Mouse (Mus musculus) mesoderm, embryonic 11.5 days (tissue): ENCODE data around the gene Akr1c19.
"Not testable (repeated sequence)": the region's sequence is repeated elsewhere in the genome, so short reads cannot be mapped to it uniquely, and the experiment has no call there.

Experiments used
- DNase-seq: peaks from one replicate; pipeline ENCODE4 v3.0.0-alpha.2; 2012; ENCODE audit warnings: low read depth, low spot score

Gene Akr1c19

GRCm38 (mm10) chr13:4228441-4228840, at the start of gene Akr1c19:
Gene Akr1c19, plus strand, starts transcription at chr13:4228700.
- no peak for DNase-seq

GRCm38 (mm10) chr13:4181321-4181720, 47.2 kb upstream of the Akr1c19 start:
- not testable (repeated sequence) for DNase-seq

- no peak for DNase-seq
Observed at GRCm38 (mm10) chr13:4183116-4183515, 45.4 kb upstream of the Akr1c19 start.

- DNase-seq, result not testable (repeated sequence)
Observed at GRCm38 (mm10) chr13:4186641-4187411, 41.7 kb upstream of the Akr1c19 start.

- DNase-seq, result no peak
Observed at GRCm38 (mm10) chr13:4188174-4188573, 40.3 kb upstream of the Akr1c19 start.

GRCm38 (mm10) chr13:4190904-4191303, 37.6 kb upstream of the Akr1c19 start, which contains the start of gene Akr1c13:
Gene Akr1c13, plus strand, starts transcription at chr13:4191150.
- DNase-seq, result no peak

GRCm38 (mm10) chr13:4192511-4192910, 36.0 kb upstream of the Akr1c19 start:
- no peak for DNase-seq

- DNase-seq, result no peak
Observed at GRCm38 (mm10) chr13:4206147-4206903, 22.2 kb upstream of the Akr1c19 start.

- DNase-seq, result no peak
Observed at GRCm38 (mm10) chr13:4211560-4212299, 16.8 kb upstream of the Akr1c19 start.

GRCm38 (mm10) chr13:4212309-4212708, 16.2 kb upstream of the Akr1c19 start:
- DNase-seq, result no peak

- not testable (repeated sequence) for DNase-seq
Observed at GRCm38 (mm10) chr13:4215496-4215895, 13.0 kb upstream of the Akr1c19 start.

- DNase-seq, result no peak
Observed at GRCm38 (mm10) chr13:4230841-4231623, 2.5 kb downstream of the Akr1c19 start.

GRCm38 (mm10) chr13:4233135-4233534, 4.6 kb downstream of the Akr1c19 start:
- DNase-seq, result no peak

- no peak for DNase-seq
Observed at GRCm38 (mm10) chr13:4233536-4234172, 5.2 kb downstream of the Akr1c19 start.

GRCm38 (mm10) chr13:4244861-4245559, 16.5 kb downstream of the Akr1c19 start:
- peak; percentile 64 for DNase-seq

GRCm38 (mm10) chr13:4249347-4249746, 20.8 kb downstream of the Akr1c19 start:
- no peak for DNase-seq

- not testable (repeated sequence) for DNase-seq
Observed at GRCm38 (mm10) chr13:4256894-4257293, 28.4 kb downstream of the Akr1c19 start.

GRCm38 (mm10) chr13:4257349-4257748, 28.8 kb downstream of the Akr1c19 start:
- no peak for DNase-seq

GRCm38 (mm10) chr13:4264612-4265011, 36.1 kb downstream of the Akr1c19 start:
- no peak for DNase-seq

- no peak for DNase-seq
Observed at GRCm38 (mm10) chr13:4265047-4265446, 36.5 kb downstream of the Akr1c19 start.
